Mouse (Mus musculus) embryonic facial prominence, embryonic 12.5 days (tissue): ENCODE measurements around the gene Ppp2r5e. TPM values are rescaled to one million over a fixed set of nuclear protein-coding genes. Genes with fewer than 3 reads are reported as not detected.

ENCODE experiments used
- ATAC-seq: fragments of 200-750 bp; cut with Nextera tagmentation; 2 replicates; pipeline ENCODE4 v1.8.0; 2017; ENCODE audit not compliant: insufficient number of reproducible peaks, insufficient read depth, low FRiP score, low TSS enrichment
- H3K27ac ChIP-seq: fragments of 300-500 bp; sonication (generic); 2 replicates; pipeline ENCODE4 v1.5.1; 2016; ENCODE audit warnings: mild to moderate bottlenecking
- H3K27me3 ChIP-seq: fragments of 300-500 bp; sonication (generic); 2 replicates; pipeline ENCODE4 v1.6.1; 2016; ENCODE audit warnings: mild to moderate bottlenecking, moderate library complexity
- H3K36me3 ChIP-seq: fragments of 300-500 bp; sonication (generic); 2 replicates; pipeline ENCODE4 v1.6.1; 2016; ENCODE audit warnings: mild to moderate bottlenecking
- H3K4me1 ChIP-seq: fragments of 300-500 bp; sonication (generic); 2 replicates; pipeline ENCODE4 v1.6.1; 2016
- H3K4me2 ChIP-seq: fragments of 300-500 bp; sonication (generic); replicated peaks from 2 replicates; pipeline ENCODE4 v1.6.1; 2016; ENCODE audit warnings: mild to moderate bottlenecking, moderate library complexity
- H3K4me3 ChIP-seq: fragments of 300-500 bp; sonication (generic); 2 replicates; pipeline ENCODE4 v1.5.1; 2016; ENCODE audit warnings: mild to moderate bottlenecking
- H3K9ac ChIP-seq: fragments of 300-500 bp; sonication (generic); 2 replicates; pipeline ENCODE4 v1.6.1; 2016; ENCODE audit warnings: mild to moderate bottlenecking, moderate library complexity
- H3K9me3 ChIP-seq: fragments of 300-500 bp; sonication (generic); 2 replicates; pipeline ENCODE4 v1.6.1; 2016; ENCODE audit warnings: mild to moderate bottlenecking, moderate library complexity
- WGBS: fragments of 180-500 bp; shearing (Covaris S2); methylation state at CpG from one replicate; pipeline ENCODE4 v1.1.7; 2016; 5-methylcytosine and 5-hydroxymethylcytosine counted together
- polyA plus RNA-seq: library from polyadenylated mRNA; unstranded; fragments of >200 nt; fragmentation: Nextera tagmentation; extraction: Ambion mirVana; gene quantifications from 2 replicates; pipeline ENCODE4 v1.2.1, GENCODE M21; 2016

The Ppp2r5e gene
- polyA plus RNA-seq, 1 experiment from 2014 or later, result 19.2 TPM

DNA sequence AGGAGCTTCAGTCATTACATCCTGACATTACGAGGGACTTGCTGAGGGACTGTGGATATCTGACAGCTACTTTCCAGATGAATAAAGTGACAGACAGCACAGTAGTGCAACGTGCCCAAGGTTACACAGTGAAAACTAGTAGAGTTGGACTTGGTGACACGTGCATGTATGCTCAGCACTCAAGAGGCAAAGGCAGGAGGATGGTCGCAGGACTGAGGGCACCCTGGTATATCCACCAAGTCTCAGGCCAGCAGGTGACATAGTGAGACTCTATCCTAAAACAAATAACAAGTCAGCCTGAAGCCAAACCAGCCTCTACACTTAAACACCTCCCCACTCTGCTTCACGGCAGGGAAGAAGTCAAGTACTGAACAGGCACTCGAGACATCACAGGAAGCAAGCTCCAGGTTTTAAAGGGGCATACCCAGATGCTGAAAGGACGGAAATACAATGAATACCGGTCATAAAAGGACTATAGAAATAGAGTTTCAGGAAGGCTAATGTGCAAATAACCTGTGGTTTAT, 116.6 kb downstream of the Ppp2r5e start:
- no peak overlapping the region for H3K4me3 ChIP-seq
- 84% methylated on average over 8 of the region's 8 CpGs for WGBS
- H3K36me3 ChIP-seq, result 0 out of 2 replicates have a peak, but pooled peaks cover 4% of the 10 kb centered on the region
- H3K4me1 ChIP-seq, result no peaks in the 10 kb centered on the region
- H3K9me3 ChIP-seq, result no peaks in the 10 kb centered on the region
- H3K4me2 ChIP-seq, result no peak overlapping the region
- H3K27me3 ChIP-seq, result no peaks in the 10 kb centered on the region
- no peak overlapping the region for H3K9ac ChIP-seq
- no peak overlapping the region for H3K27ac ChIP-seq
- no peak for ATAC-seq

DNA sequence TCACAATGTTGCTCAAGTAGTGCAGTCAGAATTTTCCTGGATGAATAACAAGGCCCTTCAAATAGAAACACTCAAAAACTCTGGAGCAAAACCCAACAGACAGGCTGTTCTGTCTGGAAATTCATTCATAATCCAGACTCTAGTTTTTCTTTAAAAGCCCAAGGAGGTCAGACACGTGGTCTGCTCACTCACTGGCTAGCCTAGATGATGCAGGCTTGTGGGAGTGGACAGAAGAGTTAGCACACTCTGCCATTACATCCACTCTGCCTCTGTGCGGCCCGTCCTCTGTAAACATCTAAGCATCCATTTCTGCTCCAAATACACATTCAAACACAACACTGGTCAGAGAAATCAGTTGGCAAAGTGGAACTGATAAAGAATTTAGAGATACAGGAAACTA, 117.4 kb downstream of the Ppp2r5e start:
- Histone ChIP-seq H3K9ac (no peak overlapping the region), H3K4me3 (no peak overlapping the region), H3K36me3 (0 out of 2 replicates have a peak, but pooled peaks cover 4% of the 10 kb centered on the region), H3K27me3 (no peaks in the 10 kb centered on the region), H3K4me1 (no peaks in the 10 kb centered on the region), H3K9me3 (no peaks in the 10 kb centered on the region), H3K27ac (no peak overlapping the region), H3K4me2 (no peak overlapping the region)
- no peak for ATAC-seq
- WGBS, result 92% methylated on average over 3 of the region's 3 CpGs

DNA sequence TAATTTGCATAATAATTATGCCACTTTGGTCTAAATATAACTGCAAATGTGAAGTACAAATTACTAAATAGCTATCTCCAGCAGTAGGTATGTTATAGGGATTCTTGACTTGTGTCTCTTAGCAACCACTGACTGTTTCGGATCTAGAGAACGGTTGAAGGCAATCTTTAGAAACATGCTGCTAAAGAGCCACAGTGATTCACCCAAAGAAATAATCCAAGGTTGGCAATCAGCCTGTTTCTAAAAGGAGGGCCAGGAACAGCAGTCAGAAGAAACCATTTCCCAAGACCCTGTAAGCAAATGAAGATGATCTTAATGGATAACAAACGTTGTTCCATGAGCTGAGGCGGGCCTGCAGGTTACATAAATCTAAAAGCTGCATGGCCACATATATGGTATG, 117.9 kb downstream of the Ppp2r5e start:
- 84% methylated on average over 4 of the region's 4 CpGs for WGBS

DNA sequence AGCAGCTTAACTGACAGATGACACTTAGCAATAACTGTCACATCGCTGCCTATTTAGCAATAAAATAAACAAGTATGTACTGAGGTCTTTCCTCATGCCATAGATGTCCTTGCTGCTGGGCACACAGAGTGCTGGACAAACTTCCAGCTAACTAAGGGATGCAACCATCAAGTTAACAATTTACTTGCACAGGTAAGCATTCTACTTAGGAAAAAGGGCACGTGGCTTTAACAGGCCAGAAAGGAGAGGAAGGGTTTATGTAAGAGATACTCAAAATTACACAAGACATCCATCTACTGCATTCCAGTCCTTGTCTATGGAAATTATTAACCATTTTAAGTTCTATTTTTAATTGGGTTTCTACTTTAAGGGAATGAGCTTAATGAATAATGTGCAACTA, 123.0 kb downstream of the Ppp2r5e start:
- no peak overlapping the region for H3K9ac ChIP-seq
- H3K9me3 ChIP-seq, result no peaks in the 10 kb centered on the region
- no peaks in the 10 kb centered on the region for H3K27me3 ChIP-seq
- no peak for ATAC-seq
- 91% methylated on average over 2 of the region's 2 CpGs for WGBS
- 0 out of 2 replicates have a peak, but pooled peaks cover 6% of the 10 kb centered on the region for H3K36me3 ChIP-seq
- no peak overlapping the region for H3K4me3 ChIP-seq
- H3K4me1 ChIP-seq, result no peaks in the 10 kb centered on the region
- no peak overlapping the region for H3K4me2 ChIP-seq
- H3K27ac ChIP-seq, result no peak overlapping the region

More for the DNA sequence above, 117.9 kb downstream of the Ppp2r5e start:
- ATAC-seq, result no peak
- Histone ChIP-seq H3K9ac (no peak overlapping the region), H3K4me1 (no peaks in the 10 kb centered on the region), H3K4me2 (no peak overlapping the region), H3K9me3 (no peaks in the 10 kb centered on the region), H3K27me3 (no peaks in the 10 kb centered on the region), H3K36me3 (0 out of 2 replicates have a peak, but pooled peaks cover 4% of the 10 kb centered on the region), H3K27ac (no peak overlapping the region), H3K4me3 (no peak overlapping the region)

DNA sequence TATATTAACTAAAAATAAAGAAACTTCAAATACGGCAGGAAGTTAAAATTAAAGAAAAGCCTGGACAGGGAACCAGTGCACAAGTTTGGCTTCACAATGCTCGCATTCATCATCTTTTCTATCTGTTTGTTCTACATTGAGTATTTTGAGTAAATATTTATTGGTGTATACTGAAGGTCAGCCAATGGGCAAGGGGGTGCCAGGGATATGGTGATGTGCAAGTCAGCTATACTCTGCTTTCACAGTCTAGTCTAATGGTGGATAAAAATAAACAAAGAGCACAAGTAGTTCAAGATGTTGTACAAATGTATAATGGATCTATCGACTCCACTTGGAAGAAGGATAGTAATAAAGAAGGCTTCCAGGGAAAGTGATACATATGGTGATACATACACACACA, 123.9 kb downstream of the Ppp2r5e start:
- no peak overlapping the region for H3K4me3 ChIP-seq
- 0 out of 2 replicates have a peak, but pooled peaks cover 6% of the 10 kb centered on the region for H3K36me3 ChIP-seq
- no peaks in the 10 kb centered on the region for H3K9me3 ChIP-seq
- no peak overlapping the region for H3K4me2 ChIP-seq
- no peak for ATAC-seq
- H3K9ac ChIP-seq, result no peak overlapping the region
- no peaks in the 10 kb centered on the region for H3K27me3 ChIP-seq
- 80% methylated on average over 3 of the region's 3 CpGs for WGBS
- no peak overlapping the region for H3K27ac ChIP-seq
- peaks cover 4% of the 10 kb centered on the region; the same call in 1 of the 2 replicates for H3K4me1 ChIP-seq

DNA sequence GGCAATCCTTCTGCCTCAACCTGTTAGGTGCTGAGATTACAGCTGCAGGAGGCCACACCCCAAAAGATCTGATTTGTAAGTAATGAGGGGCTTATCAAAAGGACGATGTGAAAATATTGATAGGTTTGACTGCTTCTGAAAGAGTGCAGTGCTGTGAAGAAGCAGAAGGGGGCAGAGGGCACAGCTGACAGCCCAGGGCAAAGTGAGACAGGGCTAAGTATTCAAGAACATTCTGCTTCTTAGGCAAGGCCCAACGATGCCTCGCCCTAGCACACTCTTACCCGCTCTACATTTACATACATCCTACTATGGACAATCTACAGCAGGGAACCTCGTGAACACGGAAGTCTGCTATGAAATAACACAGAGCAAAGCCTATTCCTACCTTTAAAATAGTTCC, 128.2 kb downstream of the Ppp2r5e start:
- Histone ChIP-seq H3K9me3 (no peaks in the 10 kb centered on the region), H3K9ac (no peak overlapping the region), H3K4me1 (peaks cover 4% of the 10 kb centered on the region; the same call in 1 of the 2 replicates), H3K27ac (0 out of 2 replicates have a peak overlapping the region, but pooled peaks have one; percentile 26), H3K4me2 (no peak overlapping the region), H3K27me3 (no peaks in the 10 kb centered on the region), H3K4me3 (no peak overlapping the region), H3K36me3 (peaks cover 34% of the 10 kb centered on the region)
- ATAC-seq, result no peak
- WGBS, result 85% methylated on average over 6 of the region's 6 CpGs

DNA sequence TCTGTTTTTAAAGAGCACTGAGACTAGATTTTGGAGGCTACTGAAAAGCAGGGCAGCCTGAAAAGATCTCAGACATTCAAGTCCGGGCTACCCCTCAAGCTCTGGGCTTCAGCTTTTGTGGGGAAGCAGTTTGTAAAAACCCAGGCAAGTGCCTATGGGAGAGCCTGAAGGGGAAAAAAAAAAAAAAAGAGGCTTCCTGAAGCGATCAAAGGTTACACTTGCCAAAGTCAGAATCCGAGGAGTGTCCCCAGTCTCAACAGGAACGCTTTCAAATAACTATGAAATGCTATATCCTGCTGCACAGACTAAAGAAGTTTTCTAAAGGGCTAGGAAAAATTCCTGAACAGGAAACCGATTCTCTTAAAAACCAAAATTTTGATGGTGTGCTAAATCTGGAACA, 128.9 kb downstream of the Ppp2r5e start:
- ATAC-seq, result no peak
- Histone ChIP-seq H3K9ac (no peak overlapping the region), H3K27me3 (no peaks in the 10 kb centered on the region), H3K4me3 (no peak overlapping the region), H3K4me1 (peaks cover 4% of the 10 kb centered on the region; the same call in 1 of the 2 replicates), H3K36me3 (peaks cover 37% of the 10 kb centered on the region), H3K4me2 (no peak overlapping the region), H3K27ac (no peak overlapping the region), H3K9me3 (no peaks in the 10 kb centered on the region)
- 69% methylated on average over 5 of the region's 5 CpGs for WGBS

DNA sequence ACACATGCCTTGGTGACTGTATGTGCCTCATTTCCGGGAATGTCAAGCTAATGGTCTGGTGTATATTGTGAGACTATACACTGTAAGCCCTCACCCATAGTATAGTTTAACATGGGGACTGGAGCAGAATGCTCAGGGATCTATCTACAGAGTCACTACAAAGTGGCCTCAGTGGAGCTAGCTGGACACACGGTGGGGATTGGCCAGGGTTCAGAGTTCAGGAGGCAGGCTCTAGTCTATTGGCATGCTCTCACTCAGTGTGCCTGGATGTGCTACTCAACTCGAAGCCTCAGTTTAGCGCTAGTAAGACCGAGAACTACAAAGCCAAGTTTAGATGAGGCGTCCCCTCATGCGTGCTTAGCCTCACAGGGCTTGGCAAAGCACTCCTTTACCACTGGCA, 129.8 kb downstream of the Ppp2r5e start:
- no peaks in the 10 kb centered on the region for H3K27me3 ChIP-seq
- ATAC-seq, result no peak
- H3K4me1 ChIP-seq, result peaks cover 4% of the 10 kb centered on the region; the same call in 1 of the 2 replicates
- no peak overlapping the region for H3K4me2 ChIP-seq
- no peaks in the 10 kb centered on the region for H3K9me3 ChIP-seq
- no peak overlapping the region for H3K9ac ChIP-seq
- WGBS, result 89% methylated on average over 7 of the region's 7 CpGs
- H3K4me3 ChIP-seq, result no peak overlapping the region
- peaks cover 37% of the 10 kb centered on the region for H3K36me3 ChIP-seq
- H3K27ac ChIP-seq, result no peak overlapping the region

DNA sequence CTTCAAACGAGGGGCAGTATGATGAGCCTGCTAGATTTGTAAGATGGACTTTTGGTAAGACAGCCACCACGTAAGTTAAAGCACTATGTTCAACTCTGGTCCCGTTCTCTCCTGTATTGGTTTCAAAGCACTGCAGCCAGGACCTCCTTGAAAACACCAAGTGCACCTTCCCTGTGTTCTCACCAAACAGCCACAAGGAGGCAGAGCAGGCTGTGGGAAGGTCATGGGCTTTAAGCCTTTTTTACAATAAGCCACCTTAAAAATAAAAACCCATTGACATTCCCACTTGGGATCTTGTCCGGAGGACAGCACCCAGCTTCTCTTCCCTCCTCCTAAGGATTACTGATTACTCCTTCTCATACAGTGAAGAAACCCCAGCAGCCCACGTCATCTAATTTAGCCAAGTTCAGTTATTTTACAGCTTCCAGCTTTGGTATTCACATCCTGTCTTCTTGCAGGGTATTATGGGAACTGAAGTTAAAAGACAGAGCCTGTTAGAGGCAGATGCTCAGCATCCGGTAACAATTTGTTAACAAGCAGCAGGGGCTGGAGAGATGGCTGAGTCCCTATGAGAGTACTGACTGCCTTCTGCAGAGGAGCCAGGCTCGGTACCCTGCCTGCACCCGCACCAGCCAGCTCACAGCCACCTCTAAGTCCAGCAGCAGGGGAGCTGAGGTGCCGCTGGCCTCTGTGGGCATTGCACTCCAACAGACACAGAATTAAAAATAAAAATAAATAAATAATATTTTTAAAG, 131.9 kb downstream of the Ppp2r5e start:
- peaks cover 4% of the 10 kb centered on the region; the same call in 1 of the 2 replicates for H3K4me1 ChIP-seq
- no peak overlapping the region for H3K27ac ChIP-seq
- ATAC-seq, result no peak
- no peak overlapping the region for H3K4me3 ChIP-seq
- H3K9me3 ChIP-seq, result no peaks in the 10 kb centered on the region
- no peak overlapping the region for H3K4me2 ChIP-seq
- no peaks in the 10 kb centered on the region for H3K27me3 ChIP-seq
- no peak overlapping the region for H3K9ac ChIP-seq
- WGBS, result 73% methylated on average over 9 of the region's 9 CpGs
- H3K36me3 ChIP-seq, result peaks cover 52% of the 10 kb centered on the region

DNA sequence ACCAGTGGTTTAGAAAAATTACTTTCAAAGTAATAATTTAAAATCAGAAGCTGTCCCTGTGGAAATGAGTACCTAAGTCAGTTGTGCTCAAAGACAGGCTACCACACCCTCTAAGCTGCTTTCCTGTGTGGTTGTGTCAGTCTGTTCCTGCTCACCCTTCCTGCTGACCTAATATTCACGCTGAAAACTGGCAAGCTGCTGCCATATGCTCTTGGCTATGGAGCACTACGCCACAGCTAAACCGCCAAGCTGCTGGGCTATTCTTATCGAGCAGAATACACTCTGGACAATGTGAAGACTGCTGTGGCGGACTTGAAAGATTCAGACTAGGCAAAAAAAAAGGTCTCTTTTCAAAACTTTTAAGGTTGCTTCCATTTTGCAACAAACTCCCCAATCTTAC, 135.5 kb downstream of the Ppp2r5e start:
- no peak for ATAC-seq
- Histone ChIP-seq H3K27me3 (no peaks in the 10 kb centered on the region), H3K27ac (no peak overlapping the region), H3K9ac (no peak overlapping the region), H3K9me3 (no peaks in the 10 kb centered on the region), H3K4me1 (no peaks in the 10 kb centered on the region), H3K4me2 (no peak overlapping the region), H3K36me3 (peaks cover 58% of the 10 kb centered on the region), H3K4me3 (no peak overlapping the region)
- 94% methylated on average over 5 of the region's 5 CpGs for WGBS

DNA sequence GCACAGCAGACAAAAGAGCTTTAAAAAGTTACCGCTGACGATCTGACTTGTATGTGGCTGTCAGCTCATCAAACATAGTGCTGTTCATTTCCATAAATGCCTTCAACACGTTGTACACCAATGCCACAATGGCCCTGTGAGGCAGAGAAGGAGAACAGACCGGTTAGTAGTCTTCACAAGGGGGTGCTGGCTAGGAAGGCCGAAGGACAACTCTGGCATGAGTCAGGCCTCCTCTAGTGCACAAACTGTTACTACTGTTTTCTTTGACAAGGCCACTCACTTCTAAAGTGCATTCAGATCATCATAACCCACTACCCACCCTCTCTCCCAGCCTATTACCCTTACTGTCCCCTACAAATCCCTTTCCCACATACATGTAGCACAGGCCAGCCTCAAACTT, 136.4 kb downstream of the Ppp2r5e start:
- Histone ChIP-seq H3K4me2 (no peak overlapping the region), H3K9me3 (no peaks in the 10 kb centered on the region), H3K9ac (no peak overlapping the region), H3K27ac (no peak overlapping the region), H3K36me3 (peaks cover 51% of the 10 kb centered on the region), H3K4me3 (no peak overlapping the region), H3K27me3 (no peaks in the 10 kb centered on the region), H3K4me1 (no peaks in the 10 kb centered on the region)
- ATAC-seq, result no peak
- WGBS, result 93% methylated on average over 5 of the region's 5 CpGs

DNA sequence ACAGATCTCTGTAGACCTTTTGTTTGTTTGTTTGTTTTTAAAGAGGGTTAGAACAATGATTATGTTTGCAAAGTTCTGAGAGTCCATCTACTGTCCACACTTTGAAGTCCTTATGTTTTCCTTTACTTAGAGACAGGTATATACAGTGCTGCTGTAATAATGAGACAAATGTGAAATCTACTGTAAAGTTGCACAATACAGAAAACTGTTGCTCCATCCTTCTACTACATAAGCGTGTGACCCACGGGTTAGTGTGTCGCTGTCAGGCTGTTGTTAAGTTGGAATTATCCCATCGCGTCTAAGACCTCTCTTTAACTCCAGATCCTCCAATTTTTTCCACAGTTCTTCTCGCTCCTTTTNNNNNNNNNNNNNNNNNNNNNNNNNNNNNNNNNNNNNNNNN, 142.6 kb downstream of the Ppp2r5e start:
- no peaks in the 10 kb centered on the region for H3K27me3 ChIP-seq
- H3K4me2 ChIP-seq, result no peak overlapping the region
- no peak overlapping the region for H3K9ac ChIP-seq
- 93% methylated on average over 6 of the region's 6 CpGs for WGBS
- no peak overlapping the region for H3K4me3 ChIP-seq
- H3K27ac ChIP-seq, result no peak overlapping the region
- H3K9me3 ChIP-seq, result no peaks in the 10 kb centered on the region
- ATAC-seq, result no peak
- H3K4me1 ChIP-seq, result no peaks in the 10 kb centered on the region
- H3K36me3 ChIP-seq, result peaks cover 38% of the 10 kb centered on the region
